Mouse (Mus musculus) stomach, postnatal 0 days (tissue): ENCODE results near the gene Bahcc1. TPM values are rescaled to one million over a fixed set of nuclear protein-coding genes. Genes with fewer than 3 reads are reported as not detected.

Experiments used
- ATAC-seq: fragments of 200-750 bp; cut with Nextera tagmentation; 2 replicates; pipeline ENCODE4 v1.8.0; 2017; ENCODE audit not compliant: low FRiP score, low TSS enrichment
- DNase-seq: peaks from one replicate; pipeline ENCODE4 v3.0.0-alpha.2; 2016; ENCODE audit warnings: low spot score
- H3K27ac ChIP-seq: fragments of 300-500 bp; sonication (generic); replicated peaks from 2 replicates; pipeline ENCODE4 v1.5.1; 2014; ENCODE audit warnings: mild to moderate bottlenecking, control low read depth
- H3K27me3 ChIP-seq: fragments of 300-500 bp; sonication (generic); 2 replicates; pipeline ENCODE4 v1.6.1; 2014; ENCODE audit warnings: low read length; ENCODE audit not compliant: control insufficient read depth, insufficient read depth
- H3K36me3 ChIP-seq: fragments of 300-500 bp; sonication (generic); 2 replicates; pipeline ENCODE4 v1.6.1; 2014; ENCODE audit warnings: low read length, mixed read lengths; ENCODE audit not compliant: control insufficient read depth, insufficient read depth
- H3K4me1 ChIP-seq: fragments of 300-500 bp; sonication (generic); replicated peaks from 2 replicates; pipeline ENCODE4 v1.6.1; 2014; ENCODE audit warnings: antibody characterized with exemption; ENCODE audit not compliant: control insufficient read depth, insufficient read depth
- H3K4me2 ChIP-seq: fragments of 300-500 bp; sonication (generic); replicated peaks from 2 replicates; pipeline ENCODE4 v1.6.1; 2014; ENCODE audit warnings: low read depth, mild to moderate bottlenecking, control low read depth, moderate library complexity
- H3K4me3 ChIP-seq: fragments of 300-500 bp; sonication (generic); 2 replicates; pipeline ENCODE4 v1.5.1; 2014; ENCODE audit warnings: low read depth, low read length, control low read depth
- H3K9ac ChIP-seq: fragments of 300-500 bp; sonication (generic); 2 replicates; pipeline ENCODE4 v1.6.1; 2014; ENCODE audit warnings: mild to moderate bottlenecking, low read length, control low read depth, mixed read lengths
- H3K9me3 ChIP-seq: fragments of 300-500 bp; sonication (generic); 2 replicates; pipeline ENCODE4 v1.6.1; 2016; ENCODE audit warnings: low read length; ENCODE audit not compliant: control insufficient read depth
- CTCF ChIP-seq: IDR thresholded peaks from 2 replicates; pipeline ENCODE4 v1.5.1; 2016; ENCODE audit warnings: antibody characterized with exemption, low read depth, mild to moderate bottlenecking, moderate library complexity
- EP300 ChIP-seq: optimal IDR thresholded peaks from 2 replicates; pipeline ENCODE3; 2016; ENCODE audit warnings: antibody characterized with exemption
- WGBS: fragments of 180-500 bp; shearing (Covaris S2); extraction: QIAGEN DNeasy Blood & Tissue Kit; methylation state at CpG from one replicate; pipeline ENCODE4 v1.1.7; 2014; 5-methylcytosine and 5-hydroxymethylcytosine counted together
- polyA plus RNA-seq: library from polyadenylated mRNA; unstranded; fragments of >200 nt; fragmentation: Nextera tagmentation; extraction: Ambion mirVana; gene quantifications from 2 replicates; pipeline ENCODE4 v1.2.1, GENCODE M21; 2015

Bahcc1 gene
- polyA plus RNA-seq, 1 experiment from 2014 or later: 2.7 TPM

DNA sequence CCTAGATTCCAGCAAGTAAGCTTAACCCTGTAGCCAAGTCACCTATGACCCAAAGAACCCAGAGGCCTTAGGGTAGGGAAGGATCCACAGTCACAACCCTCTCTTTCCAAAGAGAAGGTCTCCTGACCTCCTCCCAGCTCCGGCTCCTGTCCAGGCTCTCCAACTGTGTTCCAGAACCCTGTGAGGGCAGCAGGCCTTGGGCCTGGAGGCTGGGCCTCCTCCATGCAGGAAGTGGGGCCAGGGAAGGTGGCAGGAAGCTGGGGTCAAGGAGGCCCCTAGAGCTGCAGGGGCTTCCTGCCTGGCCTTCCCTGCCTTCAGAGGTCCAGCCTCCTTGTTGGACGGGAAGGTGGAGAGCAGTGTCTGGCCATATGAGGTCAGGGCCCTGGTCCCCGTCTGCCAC is 48.5 kb downstream of the Bahcc1 start:
- no peak overlapping the region for H3K9ac ChIP-seq
- H3K27me3 ChIP-seq: no peaks in the 10 kb centered on the region
- 0 out of 2 replicates have a peak overlapping the region, but pooled peaks have one; percentile 13 for H3K27ac ChIP-seq
- no peak overlapping the region for H3K4me2 ChIP-seq
- peaks cover 26% of the 10 kb centered on the region for H3K36me3 ChIP-seq
- H3K4me3 ChIP-seq: no peak overlapping the region
- no peaks in the 10 kb centered on the region for H3K9me3 ChIP-seq
- ATAC-seq (no peak), DNase-seq (no peak)
- no peaks in the 10 kb centered on the region for H3K4me1 ChIP-seq
- TF ChIP-seq EP300 (no peak), CTCF (no peak)
- WGBS: 82% methylated on average over 3 of the region's 3 CpGs

DNA sequence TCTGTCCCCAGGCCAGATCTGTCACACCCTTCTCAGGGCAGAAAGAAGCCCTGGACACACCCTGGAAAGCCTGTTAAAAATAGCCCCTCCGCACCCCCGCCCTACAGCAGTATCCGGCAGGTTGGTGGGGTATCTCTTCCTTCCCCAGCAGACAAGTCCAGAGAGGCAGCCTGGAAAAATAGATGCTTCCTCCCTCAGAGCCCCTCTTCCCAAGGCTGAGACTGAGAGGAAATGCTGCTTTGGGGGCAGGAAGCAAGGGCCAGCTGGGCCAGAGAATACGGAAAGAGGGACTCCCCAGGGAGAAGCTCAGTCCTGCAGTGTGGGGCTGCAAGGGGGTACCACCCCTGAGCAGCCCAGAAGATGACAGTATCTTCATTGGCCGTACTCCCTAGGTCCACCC is 50.8 kb downstream of the Bahcc1 start:
- Histone ChIP-seq H3K4me3 (no peak overlapping the region), H3K27me3 (no peaks in the 10 kb centered on the region), H3K4me2 (no peak overlapping the region), H3K9ac (no peak overlapping the region), H3K27ac (no peak overlapping the region), H3K4me1 (no peaks in the 10 kb centered on the region), H3K36me3 (peaks cover 27% of the 10 kb centered on the region), H3K9me3 (no peaks in the 10 kb centered on the region)
- WGBS: 86% methylated on average over 5 of the region's 5 CpGs
- ATAC-seq: peak; percentile 6; the same call in 1 of the 2 replicates
- DNase-seq: no peak
- no peak for TF ChIP-seq CTCF

DNA sequence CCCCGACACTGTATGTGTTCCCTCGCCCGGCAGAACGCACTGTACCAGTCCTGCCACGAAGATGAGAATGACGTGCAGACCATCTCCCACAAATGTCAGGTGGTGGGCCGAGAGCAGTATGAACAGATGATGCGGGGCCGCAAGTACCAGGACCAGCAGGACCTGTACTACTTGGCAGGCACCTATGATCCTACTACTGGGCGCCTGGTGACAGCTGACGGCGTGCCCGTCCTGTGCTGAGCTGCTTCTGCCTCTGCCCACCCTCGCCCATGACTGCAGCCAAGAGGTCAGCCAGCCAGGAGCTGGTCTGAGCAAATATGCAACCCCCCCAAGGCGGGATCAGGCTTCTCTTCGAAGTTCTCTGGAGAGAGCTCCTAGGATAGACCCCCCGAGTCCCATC is 56.9 kb downstream of the Bahcc1 start:
- TF ChIP-seq CTCF (no peak), EP300 (no peak)
- peaks cover 19% of the 10 kb centered on the region for H3K36me3 ChIP-seq
- 96% methylated on average over 16 of the region's 17 CpGs for WGBS
- no peaks in the 10 kb centered on the region for H3K4me1 ChIP-seq
- H3K27me3 ChIP-seq: no peaks in the 10 kb centered on the region
- H3K9ac ChIP-seq: no peak overlapping the region
- no peak overlapping the region for H3K4me2 ChIP-seq
- no peak overlapping the region for H3K27ac ChIP-seq
- ATAC-seq (no peak), DNase-seq (no peak)
- H3K4me3 ChIP-seq: no peak overlapping the region
- no peaks in the 10 kb centered on the region for H3K9me3 ChIP-seq

DNA sequence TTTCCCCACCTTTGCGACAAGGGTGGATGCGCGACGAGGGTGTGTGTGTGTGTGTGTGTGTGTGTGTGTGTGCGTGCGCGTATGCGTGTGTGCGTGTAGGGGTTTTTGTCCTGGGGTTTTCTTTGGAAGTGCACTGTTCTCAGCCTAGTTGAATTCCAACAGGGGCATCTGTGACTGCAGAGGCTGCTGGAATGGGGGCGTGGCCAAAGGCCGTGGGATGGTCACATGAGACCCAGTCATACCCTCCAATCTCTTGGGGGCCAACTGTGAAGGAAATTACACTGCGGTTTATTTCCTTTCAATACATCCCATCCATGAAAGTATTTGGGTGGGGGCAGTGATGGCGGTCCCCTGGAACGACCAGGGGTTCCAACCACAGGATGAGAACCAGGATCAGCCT is 57.5 kb downstream of the Bahcc1 start:
- 89% methylated on average over 14 of the region's 14 CpGs for WGBS
- H3K4me1 ChIP-seq: no peaks in the 10 kb centered on the region

DNA sequence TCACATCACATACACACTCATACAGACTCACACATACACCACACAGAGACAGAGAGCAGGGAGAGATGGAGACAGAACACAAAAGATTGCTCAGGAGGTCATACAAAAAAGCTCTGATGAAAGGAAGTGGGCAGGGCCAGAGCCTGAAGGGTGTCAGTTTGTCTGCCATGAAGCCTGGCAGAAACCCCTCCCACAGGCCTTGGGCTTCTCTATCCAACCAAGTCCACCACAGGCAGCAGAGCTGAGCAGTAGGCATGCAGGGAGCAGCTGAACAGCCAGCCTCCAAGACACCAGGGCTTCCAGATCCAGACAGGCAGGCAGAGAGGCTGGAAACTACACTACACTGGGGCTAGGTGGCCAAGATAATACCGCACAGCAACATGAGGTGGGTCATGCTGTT is 61.0 kb downstream of the Bahcc1 start:
- no peak for ATAC-seq
- WGBS: 65% methylated on average over 1 of the region's 1 CpGs

More for the DNA sequence above, 57.5 kb downstream of the Bahcc1 start:
- no peak overlapping the region for H3K4me3 ChIP-seq
- no peak overlapping the region for H3K4me2 ChIP-seq
- DNase-seq (no peak), ATAC-seq (no peak)
- H3K9me3 ChIP-seq: no peaks in the 10 kb centered on the region
- no peak overlapping the region for H3K27ac ChIP-seq
- TF ChIP-seq CTCF (no peak), EP300 (no peak)
- H3K36me3 ChIP-seq: peaks cover 12% of the 10 kb centered on the region
- no peaks in the 10 kb centered on the region for H3K27me3 ChIP-seq
- no peak overlapping the region for H3K9ac ChIP-seq

DNA sequence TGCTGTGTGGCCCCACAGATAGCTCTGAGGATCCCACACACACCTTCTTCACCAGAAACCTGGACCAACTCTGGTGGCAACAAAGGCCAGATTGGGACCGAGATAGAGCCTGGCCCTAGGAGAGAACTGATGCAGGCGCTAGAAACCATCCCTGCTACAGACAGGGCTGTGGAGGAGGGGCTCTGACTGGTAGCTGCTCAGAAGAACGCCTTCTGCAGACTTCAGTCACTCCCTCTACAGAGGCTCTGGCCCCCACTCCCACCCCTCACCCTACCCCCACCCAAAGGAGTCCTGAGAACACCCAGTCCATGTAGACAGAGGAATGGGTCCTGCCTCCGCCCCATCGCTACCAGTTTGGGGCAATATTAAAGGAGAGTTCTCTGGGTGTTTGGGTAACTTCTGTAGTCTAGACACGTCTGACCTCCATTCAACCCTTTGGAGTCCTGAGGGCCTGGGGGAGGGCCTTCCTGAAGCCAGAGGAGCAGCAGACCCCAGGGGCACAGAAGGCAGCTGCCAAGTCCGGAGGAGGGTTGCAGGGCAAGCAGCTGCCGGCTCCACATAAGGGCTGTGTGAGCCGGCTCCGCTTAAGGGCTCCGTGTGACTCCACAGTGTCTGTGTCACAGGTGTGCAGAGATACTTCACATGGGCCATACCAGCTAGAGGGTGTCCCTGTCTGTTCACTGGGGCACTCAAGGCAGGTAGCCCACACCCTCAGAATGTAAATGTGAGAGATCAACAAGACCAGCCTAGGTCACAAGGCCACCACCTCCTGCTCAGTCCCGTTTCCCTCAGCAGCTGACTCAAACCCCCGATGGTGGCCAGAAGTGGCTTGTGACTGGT is 63.8 kb downstream of the Bahcc1 start:
- Histone ChIP-seq H3K27me3 (no peaks in the 10 kb centered on the region), H3K4me1 (no peaks in the 10 kb centered on the region), H3K4me3 (no peak overlapping the region), H3K4me2 (no peak overlapping the region), H3K36me3 (no peaks in the 10 kb centered on the region), H3K27ac (no peak overlapping the region), H3K9ac (no peak overlapping the region), H3K9me3 (no peaks in the 10 kb centered on the region)
- DNase-seq: no peak
- no peak for TF ChIP-seq CTCF
- no peak for TF ChIP-seq EP300
- 40% methylated on average over 13 of the region's 13 CpGs for WGBS
- no peak for ATAC-seq

More for the DNA sequence above, 61.0 kb downstream of the Bahcc1 start:
- H3K4me2 ChIP-seq: no peak overlapping the region
- no peaks in the 10 kb centered on the region for H3K9me3 ChIP-seq
- no peaks in the 10 kb centered on the region for H3K4me1 ChIP-seq
- DNase-seq: no peak
- H3K4me3 ChIP-seq: no peak overlapping the region
- H3K27me3 ChIP-seq: no peaks in the 10 kb centered on the region
- no peak overlapping the region for H3K27ac ChIP-seq
- no peak for TF ChIP-seq CTCF
- TF ChIP-seq EP300: no peak
- no peak overlapping the region for H3K9ac ChIP-seq
- H3K36me3 ChIP-seq: 0 out of 2 replicates have a peak, but pooled peaks cover 3% of the 10 kb centered on the region
